Mouse (Mus musculus): ENCODE data around the gene Tcirg1. TPM values are rescaled to one million over a fixed set of nuclear protein-coding genes. Genes with fewer than 3 reads are reported as not detected.

The Tcirg1 gene
- polyA plus RNA-seq, 1 experiment from 2014 or later: 12.6 TPM

DNA sequence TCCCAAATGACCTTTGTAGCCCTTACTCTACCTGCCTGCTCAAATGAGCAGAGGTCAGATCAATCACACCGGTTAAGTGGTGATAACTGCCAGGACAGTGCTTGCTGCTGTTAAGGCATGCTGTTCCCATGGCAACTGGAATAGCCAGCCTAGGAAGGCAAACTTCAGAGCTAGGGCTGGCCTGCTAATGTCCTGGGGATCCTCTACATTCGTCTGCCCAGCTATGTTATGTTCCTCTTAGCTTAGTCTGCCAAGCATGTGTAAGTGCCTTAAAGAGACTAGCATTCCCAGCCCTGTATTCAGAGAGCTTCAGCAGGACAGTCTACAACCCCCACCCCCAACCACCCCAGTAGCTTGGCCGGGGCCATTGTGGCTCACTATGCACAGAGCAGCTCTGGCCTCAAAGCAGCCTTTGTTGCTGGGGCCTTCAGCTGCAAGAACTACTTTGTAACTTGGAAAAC lies 11.7 kb downstream of the Tcirg1 start:
- Histone ChIP-seq H3K27me3 (ENCODE audit: control insufficient read depth, insufficient read depth, low read depth, low read length) (no peaks in the 10 kb centered on the region), H3K9me3 (replicated peaks; ENCODE audit: control insufficient read depth, low read length, poor library complexity, severe bottlenecking) (no peaks in the 10 kb centered on the region), H3K9ac (ENCODE audit: low read depth, low read length) (no peak overlapping the region), H3K27ac (ENCODE audit: low read length) (peak overlapping the region; percentile 48), H3K4me1 (ENCODE audit: control insufficient read depth, insufficient read depth, low read length) (peaks cover 5% of the 10 kb centered on the region), H3K4me3 (ENCODE audit: low read depth, low read length) (no peak overlapping the region), H3K36me3 (ENCODE audit: control insufficient read depth, insufficient read depth, low read length) (peaks cover 24% of the 10 kb centered on the region), H3K4me2 (ENCODE audit: low read length) (no peak overlapping the region)
- WGBS: 18% methylated on average over 3 of the region's 3 CpGs
- peak; percentile 80 for ATAC-seq

DNA sequence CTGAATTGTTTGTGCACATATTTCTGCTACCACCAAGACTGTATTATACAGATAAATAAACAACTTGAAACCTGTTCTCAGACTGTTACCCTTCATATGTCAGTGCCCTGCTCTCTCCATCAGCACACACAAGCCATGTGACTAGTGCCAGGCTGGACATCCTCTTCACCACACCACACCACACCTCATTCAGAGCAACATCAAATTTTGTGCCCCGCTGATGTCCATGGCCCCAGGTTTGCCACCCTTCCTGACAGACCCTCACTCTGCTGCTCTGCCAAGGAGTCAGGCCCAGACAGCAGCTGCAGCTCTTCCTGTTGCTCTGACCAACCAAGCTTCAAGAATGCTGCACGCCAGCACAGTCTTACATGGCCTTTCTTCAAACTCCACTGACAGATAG lies 12.6 kb downstream of the Tcirg1 start:
- Histone ChIP-seq H3K4me3 (ENCODE audit: low read depth, low read length) (no peak overlapping the region), H3K36me3 (ENCODE audit: control insufficient read depth, insufficient read depth, low read length) (peaks cover 29% of the 10 kb centered on the region), H3K27ac (ENCODE audit: low read length) (no peak overlapping the region), H3K4me1 (ENCODE audit: control insufficient read depth, insufficient read depth, low read length) (peaks cover 5% of the 10 kb centered on the region), H3K9me3 (replicated peaks; ENCODE audit: control insufficient read depth, low read length, poor library complexity, severe bottlenecking) (no peaks in the 10 kb centered on the region), H3K4me2 (ENCODE audit: low read length) (no peak overlapping the region), H3K9ac (ENCODE audit: low read depth, low read length) (no peak overlapping the region), H3K27me3 (ENCODE audit: control insufficient read depth, insufficient read depth, low read depth, low read length) (no peaks in the 10 kb centered on the region)
- ATAC-seq: no peak
- WGBS: 91% methylated on average over 2 of the region's 2 CpGs

DNA sequence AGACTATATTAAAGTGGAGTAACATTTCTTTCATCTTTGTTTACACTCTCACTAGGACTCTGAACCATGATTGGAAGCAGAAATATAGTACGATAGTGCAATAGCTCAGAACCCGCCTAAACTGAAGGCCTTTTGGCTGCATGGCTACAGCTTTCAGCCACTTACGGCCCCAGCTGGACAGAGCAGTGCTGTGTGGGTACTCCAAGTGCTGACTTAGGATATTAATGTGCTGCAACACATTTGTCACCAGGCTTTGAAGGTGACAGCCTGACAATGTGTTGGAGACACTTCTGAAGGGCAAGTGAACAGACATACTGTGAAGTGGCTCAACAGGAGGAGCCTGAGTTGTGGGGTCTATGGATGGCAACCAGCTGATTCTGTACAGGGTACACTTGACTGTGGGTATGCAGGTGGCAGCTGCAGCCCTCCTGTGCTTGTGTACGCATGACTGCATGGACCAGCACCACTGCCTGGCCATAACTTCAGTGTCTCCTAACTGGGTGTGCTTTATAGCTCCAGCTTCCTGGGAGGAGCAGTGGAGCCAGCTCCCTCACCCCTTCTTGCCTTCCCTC lies 13.3 kb downstream of the Tcirg1 start:
- ATAC-seq: no peak
- Histone ChIP-seq H3K4me2 (ENCODE audit: low read length) (no peak overlapping the region), H3K4me3 (ENCODE audit: low read depth, low read length) (no peak overlapping the region), H3K27ac (ENCODE audit: low read length) (no peak overlapping the region), H3K36me3 (ENCODE audit: control insufficient read depth, insufficient read depth, low read length) (peaks cover 29% of the 10 kb centered on the region), H3K4me1 (ENCODE audit: control insufficient read depth, insufficient read depth, low read length) (peaks cover 5% of the 10 kb centered on the region), H3K9ac (ENCODE audit: low read depth, low read length) (no peak overlapping the region), H3K9me3 (replicated peaks; ENCODE audit: control insufficient read depth, low read length, poor library complexity, severe bottlenecking) (no peaks in the 10 kb centered on the region), H3K27me3 (ENCODE audit: control insufficient read depth, insufficient read depth, low read depth, low read length) (no peaks in the 10 kb centered on the region)
- 96% methylated on average over 4 of the region's 4 CpGs for WGBS

- Histone ChIP-seq H3K27me3 (ENCODE audit: control insufficient read depth, insufficient read depth, low read depth, low read length) (no peaks in the 10 kb centered on the region), H3K36me3 (ENCODE audit: control insufficient read depth, insufficient read depth, low read length) (peaks cover 24% of the 10 kb centered on the region), H3K9me3 (replicated peaks; ENCODE audit: control insufficient read depth, low read length, poor library complexity, severe bottlenecking) (no peaks in the 10 kb centered on the region), H3K9ac (ENCODE audit: low read depth, low read length) (no peak overlapping the region), H3K4me2 (ENCODE audit: low read length) (no peak overlapping the region), H3K4me3 (ENCODE audit: low read depth, low read length) (no peak overlapping the region), H3K4me1 (ENCODE audit: control insufficient read depth, insufficient read depth, low read length) (peaks cover under 1% of the 10 kb centered on the region), H3K27ac (ENCODE audit: low read length) (no peak overlapping the region)
- 84% methylated on average over 8 of the region's 8 CpGs for WGBS
- ATAC-seq: no peak
These were observed 16.8 kb downstream of the Tcirg1 start for GRCm38 (mm10) chr19:3890181-3890580.

- 93% methylated on average over 5 of the region's 5 CpGs for WGBS
- Histone ChIP-seq H3K36me3 (ENCODE audit: control insufficient read depth, insufficient read depth, low read length) (peaks cover 24% of the 10 kb centered on the region), H3K27ac (ENCODE audit: low read length) (no peak overlapping the region), H3K27me3 (ENCODE audit: control insufficient read depth, insufficient read depth, low read depth, low read length) (no peaks in the 10 kb centered on the region), H3K4me2 (ENCODE audit: low read length) (no peak overlapping the region), H3K4me1 (ENCODE audit: control insufficient read depth, insufficient read depth, low read length) (no peaks in the 10 kb centered on the region), H3K4me3 (ENCODE audit: low read depth, low read length) (no peak overlapping the region), H3K9ac (ENCODE audit: low read depth, low read length) (no peak overlapping the region), H3K9me3 (replicated peaks; ENCODE audit: control insufficient read depth, low read length, poor library complexity, severe bottlenecking) (no peaks in the 10 kb centered on the region)
- no peak for ATAC-seq
These were observed 17.8 kb downstream of the Tcirg1 start for GRCm38 (mm10) chr19:3889096-3889495.

DNA sequence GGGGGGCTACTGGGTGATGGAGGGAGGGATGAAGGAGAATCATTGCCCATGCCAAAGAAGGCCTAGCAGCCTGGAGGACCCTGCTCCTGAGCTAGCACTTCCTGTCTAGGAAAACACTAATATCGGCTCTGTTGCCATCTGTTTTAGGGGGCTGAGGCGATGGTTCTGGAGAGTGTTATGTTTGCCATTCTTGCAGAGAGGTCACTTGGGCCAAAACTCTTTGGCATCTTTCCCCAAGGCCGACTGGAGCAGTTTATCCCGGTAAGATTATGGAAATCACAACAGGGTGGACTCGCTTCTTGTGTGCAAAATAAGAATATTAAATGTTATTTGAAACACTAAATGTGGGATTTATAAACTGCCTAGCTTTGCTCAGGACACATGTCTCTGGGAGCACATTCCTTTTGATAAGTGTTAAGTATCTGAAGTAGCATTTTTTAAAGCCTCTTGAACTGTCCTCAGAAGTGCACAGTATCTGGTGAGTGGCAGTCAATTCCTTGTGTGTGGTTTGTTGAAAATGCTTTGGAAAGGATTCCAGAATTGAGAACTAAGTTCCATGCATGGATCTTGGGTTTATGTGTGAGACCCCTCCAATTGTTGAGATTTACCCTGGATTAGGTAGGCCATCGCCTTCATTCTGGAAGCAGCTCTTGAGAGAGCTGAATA lies 22.5 kb downstream of the Tcirg1 start:
- 83% methylated on average over 6 of the region's 6 CpGs for WGBS
- Histone ChIP-seq H3K4me3 (ENCODE audit: low read depth, low read length) (no peak overlapping the region), H3K36me3 (ENCODE audit: control insufficient read depth, insufficient read depth, low read length) (peaks cover under 1% of the 10 kb centered on the region), H3K9ac (ENCODE audit: low read depth, low read length) (no peak overlapping the region), H3K4me1 (ENCODE audit: control insufficient read depth, insufficient read depth, low read length) (no peaks in the 10 kb centered on the region), H3K4me2 (ENCODE audit: low read length) (no peak overlapping the region), H3K27me3 (ENCODE audit: control insufficient read depth, insufficient read depth, low read depth, low read length) (no peaks in the 10 kb centered on the region), H3K27ac (ENCODE audit: low read length) (no peak overlapping the region), H3K9me3 (replicated peaks; ENCODE audit: control insufficient read depth, low read length, poor library complexity, severe bottlenecking) (no peaks in the 10 kb centered on the region)
- no peak for ATAC-seq

GRCm38 (mm10) chr19:3882214-3882613 lies 24.7 kb downstream of the Tcirg1 start:
- Histone ChIP-seq H3K4me2 (ENCODE audit: low read length) (no peak overlapping the region), H3K27me3 (ENCODE audit: control insufficient read depth, insufficient read depth, low read depth, low read length) (no peaks in the 10 kb centered on the region), H3K27ac (ENCODE audit: low read length) (no peak overlapping the region), H3K9me3 (replicated peaks; ENCODE audit: control insufficient read depth, low read length, poor library complexity, severe bottlenecking) (no peaks in the 10 kb centered on the region), H3K36me3 (ENCODE audit: control insufficient read depth, insufficient read depth, low read length) (no peaks in the 10 kb centered on the region; the same call in 1 of the 2 replicates), H3K9ac (ENCODE audit: low read depth, low read length) (no peak overlapping the region), H3K4me3 (ENCODE audit: low read depth, low read length) (no peak overlapping the region), H3K4me1 (ENCODE audit: control insufficient read depth, insufficient read depth, low read length) (no peaks in the 10 kb centered on the region)
- no peak for ATAC-seq
- WGBS: 69% methylated on average over 4 of the region's 4 CpGs

- 93% methylated on average over 6 of the region's 6 CpGs for WGBS
- H3K36me3 ChIP-seq (ENCODE audit: control insufficient read depth, insufficient read depth, low read length): no peaks in the 10 kb centered on the region
- H3K4me2 ChIP-seq (ENCODE audit: low read length): no peak overlapping the region
- H3K9ac ChIP-seq (ENCODE audit: low read depth, low read length): no peak overlapping the region
- H3K4me1 ChIP-seq (ENCODE audit: control insufficient read depth, insufficient read depth, low read length): no peaks in the 10 kb centered on the region
- no peak for ATAC-seq
- no peaks in the 10 kb centered on the region for H3K27me3 ChIP-seq (ENCODE audit: control insufficient read depth, insufficient read depth, low read depth, low read length)
- H3K27ac ChIP-seq (ENCODE audit: low read length): no peak overlapping the region
- no peaks in the 10 kb centered on the region for H3K9me3 ChIP-seq (replicated peaks; ENCODE audit: control insufficient read depth, low read length, poor library complexity, severe bottlenecking)
- no peak overlapping the region for H3K4me3 ChIP-seq (ENCODE audit: low read depth, low read length)
These were observed 26.7 kb downstream of the Tcirg1 start for GRCm38 (mm10) chr19:3880054-3880848.

- Histone ChIP-seq H3K9ac (ENCODE audit: low read depth, low read length) (no peak overlapping the region), H3K4me1 (ENCODE audit: control insufficient read depth, insufficient read depth, low read length) (no peaks in the 10 kb centered on the region), H3K9me3 (replicated peaks; ENCODE audit: control insufficient read depth, low read length, poor library complexity, severe bottlenecking) (no peaks in the 10 kb centered on the region), H3K27ac (ENCODE audit: low read length) (no peak overlapping the region), H3K4me2 (ENCODE audit: low read length) (no peak overlapping the region), H3K36me3 (ENCODE audit: control insufficient read depth, insufficient read depth, low read length) (no peaks in the 10 kb centered on the region), H3K4me3 (ENCODE audit: low read depth, low read length) (no peak overlapping the region), H3K27me3 (ENCODE audit: control insufficient read depth, insufficient read depth, low read depth, low read length) (no peaks in the 10 kb centered on the region)
- no peak for ATAC-seq
- WGBS: 86% methylated on average over 7 of the region's 7 CpGs
These were observed 31.9 kb downstream of the Tcirg1 start for GRCm38 (mm10) chr19:3875045-3875444.

All from midbrain, embryonic 16.5 days (tissue).